Mouse (Mus musculus) liver, embryonic 14.5 days (tissue): ENCODE results near the gene Gabrg3.

ENCODE experiments used
- CTCF ChIP-seq: IDR thresholded peaks from 2 replicates; pipeline ENCODE4 v1.5.1; 2016; ENCODE audit warnings: antibody characterized with exemption, low read depth, control low read depth
- EP300 ChIP-seq: IDR thresholded peaks from 2 replicates; pipeline ENCODE4 v1.6.1; 2016; ENCODE audit warnings: antibody characterized with exemption, low read depth

DNA sequence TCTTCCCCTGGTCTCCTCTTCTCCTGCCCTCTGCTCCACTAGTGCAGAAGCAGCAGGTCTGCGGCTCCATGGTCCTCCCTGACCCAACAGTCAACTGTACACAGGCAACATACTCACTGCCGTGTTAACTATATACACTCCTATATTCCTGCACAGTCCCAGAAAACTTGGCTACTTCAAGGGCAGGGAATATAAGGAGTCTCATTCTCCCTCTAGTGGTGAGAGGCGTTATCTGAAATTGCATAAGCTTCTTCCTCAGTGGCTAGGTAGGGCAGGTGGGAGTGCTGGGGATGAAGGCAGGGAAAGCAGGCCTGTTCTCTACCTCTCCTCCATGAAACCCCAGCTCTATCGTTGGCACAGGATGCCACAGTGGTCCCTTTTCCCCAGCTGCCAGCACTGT lies 2.9 kb downstream of the Gabrg3 start:
- TF ChIP-seq CTCF (peak; percentile 25), EP300 (no peak)
